Mouse (Mus musculus): ENCODE results near the gene Rraga. TPM values are rescaled to one million over a fixed set of nuclear protein-coding genes. Genes with fewer than 3 reads are reported as not detected.

Gene Rraga
- total RNA-seq (2012; rRNA removed) (12.3 and 13.6 TPM in 2 replicates), total RNA-seq (2014; rRNA removed) (29.3 and 38.3 TPM in 2 replicates), polyA plus RNA-seq (2012; ENCODE audit: insufficient read length, low read depth) (87.3 and 96.2 TPM in 2 replicates)

GRCm38 (mm10) chr4:86575283-86575983, at the start of gene Rraga:
Rraga (plus strand) TSS chr4:86575668.
- Histone ChIP-seq H3K27me3 (replicated peaks) (no peaks in the 10 kb centered on the region), H3K9me3 (replicated peaks; ENCODE audit: low read length) (no peaks in the 10 kb centered on the region), H3K4me2 (ENCODE audit: insufficient read depth, low read depth, poor library complexity, severe bottlenecking) (peak within 1 kb of the TSS; percentile 81), H3K9ac (ENCODE audit: insufficient read depth, low read depth) (peak within 1 kb of the TSS; percentile 86), H3K4me3 (replicated peaks in 1 of 3; ENCODE audit: low read depth in 2 of 3, low read length in 2 of 3, poor library complexity in 1 of 3) (peak within 1 kb of the TSS; percentile 93 to 94 (median 94)), H3K79me2 (replicated peaks; ENCODE audit: control insufficient read depth, extremely low read depth, insufficient read depth, poor library complexity, severe bottlenecking) (peaks cover 33% of the 10 kb centered on the region), H3K4me1 (ENCODE audit: control insufficient read depth in 1 of 2, insufficient read depth in 2 of 2) (peaks cover 6 to 36% of the 10 kb centered on the region in 2 experiments), H3K27ac (ENCODE audit: insufficient read depth, low read depth) (peak within 1 kb of the TSS; percentile 94), H3K36me3 (replicated peaks in 1 of 2; ENCODE audit: control insufficient read depth in 1 of 2, insufficient read depth in 1 of 2, low read length in 1 of 2) (peaks cover 0 to 18% of the 10 kb centered on the region in 2 experiments)
- in situ Hi-C loops (cut with MboI; ENCODE audit: low pct_ligation_motif_present, low pct_unique_long_range_greater_than_20kb, low sequenced_read_pairs) = loop anchor here (5.0 to 10.0 kb wide), 2 partner anchors 33 to 109 kb away; no protein-coding TSS in a partner anchor
- dilution Hi-C loops (cut with MboI; ENCODE audit: extremely low pct_ligation_motif_present, extremely low pct_unique_long_range_greater_than_20kb, low sequenced_read_pairs) = no loop called here
- DNase-seq (ENCODE audit: extremely low read depth) = peak; percentile 93
- TF ChIP-seq PAX5 (IDR thresholded peaks at IDR 0.05; ENCODE audit: low read length) (no peak), SMC3 (IDR thresholded peaks at IDR 0.05; ENCODE audit: low read depth, low read length) (peak; percentile 76), BHLHE40 (IDR thresholded peaks at IDR 0.05; ENCODE audit: low read depth, low read length) (no peak), ZC3H11A (IDR thresholded peaks at IDR 0.05; ENCODE audit: low read depth, low read length) (no peak), MAZ (IDR thresholded peaks at IDR 0.05; ENCODE audit: low read depth, low read length) (no peak), E2F4 (IDR thresholded peaks at IDR 0.05; ENCODE audit: insufficient replicate concordance, low read depth, low read length) (no peak), USF1 (IDR thresholded peaks at IDR 0.05; ENCODE audit: low read depth, low read length) (no peak), NELFE (IDR thresholded peaks at IDR 0.05; ENCODE audit: low read depth, low read length) (peak; percentile 96), SIN3A (IDR thresholded peaks at IDR 0.05; ENCODE audit: low read length) (peak; percentile 52; the same call in 1 of the 2 replicates), IRF4 (IDR thresholded peaks at IDR 0.05; ENCODE audit: low read depth, low read length) (peak; percentile 28; the same call in 1 of the 2 replicates), UBTF (IDR thresholded peaks at IDR 0.05; ENCODE audit: low read depth, low read length) (no peak), POLR2A (IDR thresholded peaks at IDR 0.05; ENCODE audit: low read depth, low read length) (peak; percentile 99), ETS1 (conservative IDR thresholded peaks at IDR 0.05; ENCODE audit: low read depth, low read length) (0 out of 2 replicates have a peak, but pooled peaks have one; percentile 10), ELF1 (IDR thresholded peaks at IDR 0.05; ENCODE audit: low read depth, low read length) (peak; percentile 72), POLR2AphosphoS2 (IDR thresholded peaks at IDR 0.05; ENCODE audit: low read depth, low read length) (peak; percentile 75; the same call in 1 of the 2 replicates), MEF2A (IDR thresholded peaks at IDR 0.05; ENCODE audit: borderline replicate concordance, low read depth, low read length) (0 out of 2 replicates have a peak, but pooled peaks have one; percentile 13), CHD2 (IDR thresholded peaks at IDR 0.05; ENCODE audit: low read length) (peak; percentile 100), MAX (IDR thresholded peaks at IDR 0.05; ENCODE audit: low read length) (peak; percentile 70), JUND (conservative IDR thresholded peaks at IDR 0.05; ENCODE audit: low read depth, low read length) (no peak), RCOR1 (conservative IDR thresholded peaks at IDR 0.05; ENCODE audit: low read depth, low read length) (no peak), ZMIZ1 (IDR thresholded peaks at IDR 0.05; ENCODE audit: low read depth, low read length) (peak; percentile 96), NRF1 (IDR thresholded peaks at IDR 0.05; ENCODE audit: low read depth, low read length) (no peak), MXI1 (IDR thresholded peaks at IDR 0.05; ENCODE audit: low read depth, low read length) (0 out of 2 replicates have a peak, but pooled peaks have one; percentile 69), KAT2A (IDR thresholded peaks at IDR 0.05; ENCODE audit: insufficient replicate concordance, low read length) (peak; percentile 73; the same call in 1 of the 2 replicates), EP300 (IDR thresholded peaks at IDR 0.05; ENCODE audit: low read length) (no peak), USF2 (conservative IDR thresholded peaks at IDR 0.05; ENCODE audit: low read depth, low read length) (no peak), TBP (conservative IDR thresholded peaks at IDR 0.05; ENCODE audit: low read depth, low read length) (peak; percentile 83), MYC (IDR thresholded peaks at IDR 0.05; ENCODE audit: low read depth, low read length) (0 out of 2 replicates have a peak, but pooled peaks have one; percentile 44), MAFK (IDR thresholded peaks at IDR 0.05; ENCODE audit: insufficient replicate concordance, low read length) (no peak), HCFC1 (IDR thresholded peaks at IDR 0.05; ENCODE audit: low read depth, low read length) (peak; percentile 86), ZNF384 (IDR thresholded peaks at IDR 0.05; ENCODE audit: low read depth, low read length) (no peak), CTCF (conservative IDR thresholded peaks at IDR 0.05 in 1 of 2, IDR thresholded peaks at IDR 0.05 in 1 of 2; ENCODE audit: low read depth in 2 of 2, low read length in 2 of 2) (peak; percentile 38 to 82; a peak in 2 of 4 replicates), GABPA (IDR thresholded peaks at IDR 0.05; ENCODE audit: insufficient replicate concordance, low read depth, low read length) (no peak), CHD1 (IDR thresholded peaks at IDR 0.05; ENCODE audit: low read depth, low read length) (no peak), ZKSCAN1 (IDR thresholded peaks at IDR 0.05; ENCODE audit: borderline replicate concordance, low read depth, low read length) (no peak), TCF12 (IDR thresholded peaks at IDR 0.05; ENCODE audit: low read depth, low read length) (peak; percentile 77), RAD21 (IDR thresholded peaks at IDR 0.05; ENCODE audit: low read depth, low read length) (peak; percentile 34), JUN (IDR thresholded peaks at IDR 0.05; ENCODE audit: insufficient read depth, low read depth, low read length) (no peak)

Data from CH12.LX (cell line).